Comparison of ENCODE assay signal across 14 mouse cellular contexts in genomic region chr7:133839546-133839945, GRCm38 (mm10). TPM values are rescaled to one million over a fixed set of nuclear protein-coding genes. Genes with fewer than 3 reads are reported as not detected.
A peak's percentile ranks its signal among the peaks of the same experiment; 100 is the strongest.
DNase-seq lines count a peak whose midpoint lies in the region; ATAC-seq and TF ChIP-seq lines count a peak whose summit lies in the region.
"Had no signal": no experiment of that assay in that cellular context is flagged by ENCODE, and none has a peak within 500 bp of the region (broad histone marks: within the 10 kb centered on the region; RNA-seq: fewer than 3 reads in every experiment).

No protein-coding gene starts in this region.

- H3K36me3 ChIP-seq in lung, embryonic 14.5 days (ENCODE audit: insufficient read depth), result no peaks in the 10 kb centered on the region
- H3K36me3 ChIP-seq: embryonic facial prominence, embryonic 15.5 days; G1E; kidney, embryonic 15.5 days had no signal

- no peak overlapping the region for H3K27ac ChIP-seq in lung, embryonic 14.5 days (ENCODE audit: low read depth)
- H3K27ac ChIP-seq: embryonic facial prominence, embryonic 15.5 days; kidney, embryonic 15.5 days had no signal

- peak; percentile 69 to 70 for DNase-seq in cerebellum, postnatal 10 days
- no peak for DNase-seq in cerebellum, postnatal 4 days (ENCODE audit: low spot score in 2 of 2)
- peak; percentile 34 for DNase-seq in lung, embryonic 14.5 days
- DNase-seq in lung, postnatal 36 days, result no peak
- DNase-seq in layer of hippocampus, adult 9-11 months, result peak; percentile 79
- DNase-seq in right cerebral cortex, postnatal 25 days, result peak; percentile 35
- DNase-seq in thymus, postnatal 25 days, result no peak
- DNase-seq in adrenal gland, postnatal 25 days, result no peak
- DNase-seq: gastrocnemius, postnatal 25 days; heart, postnatal 14 days; spleen, adult 18-20 months had no signal

- no peak overlapping the region for H3K9ac ChIP-seq in lung, embryonic 14.5 days
- H3K9ac ChIP-seq: embryonic facial prominence, embryonic 15.5 days; kidney, embryonic 15.5 days had no signal

- no peak overlapping the region for H3K4me2 ChIP-seq in lung, embryonic 14.5 days
- H3K4me2 ChIP-seq: embryonic facial prominence, embryonic 15.5 days; kidney, embryonic 15.5 days had no signal

- no peak overlapping the region for H3K4me3 ChIP-seq in lung, embryonic 14.5 days (ENCODE audit: low read depth, low read length)
- H3K4me3 ChIP-seq: embryonic facial prominence, embryonic 15.5 days; kidney, embryonic 15.5 days had no signal

- 63% methylated on average over 4 of the region's 4 CpGs for WGBS in lung, embryonic 14.5 days

- no peaks in the 10 kb centered on the region for H3K9me3 ChIP-seq in lung, embryonic 14.5 days (ENCODE audit: low read depth, low read length)
- H3K9me3 ChIP-seq: embryonic facial prominence, embryonic 15.5 days; G1E; kidney, embryonic 15.5 days had no signal

- 0 out of 2 replicates have a peak, but pooled peaks cover 2% of the 10 kb centered on the region for H3K4me1 ChIP-seq in lung, embryonic 14.5 days (ENCODE audit: insufficient read depth)
- H3K4me1 ChIP-seq: embryonic facial prominence, embryonic 15.5 days; kidney, embryonic 15.5 days had no signal

- peak; percentile 27 for TF ChIP-seq CTCF in lung, embryonic 14.5 days (IDR thresholded peaks at IDR 0.05; ENCODE audit: low read depth)

- H3K27me3 ChIP-seq in lung, embryonic 14.5 days (ENCODE audit: insufficient read depth, low read length), result no peaks in the 10 kb centered on the region
- H3K27me3 ChIP-seq: embryonic facial prominence, embryonic 15.5 days; kidney, embryonic 15.5 days had no signal

- no peak; the same call in 1 of the 2 replicates for ATAC-seq in lung, embryonic 14.5 days (ENCODE audit: insufficient read depth)

RNA-seq across cellular contexts. Expression of gene Dhx32, which starts 57.0 kb away (rescaled TPM):
- 22.6 and 24.5 TPM in 2 replicates for polyA plus RNA-seq in lung, embryonic 14.5 days (2014; fragmentation: Nextera tagmentation; extraction: Ambion mirVana)
- total RNA-seq in adrenal gland, postnatal 25 days (2021), result 63.6 and 77.9 TPM in 2 replicates

Comparison
In these comparisons a context has a peak if more than half of its experiments do, and no peak if none do; other contexts are left out.
1. DNase-seq: peak in cerebellum, postnatal 10 days (2 of 2), lung, embryonic 14.5 days (single experiment), layer of hippocampus, adult 9-11 months (single experiment) and right cerebral cortex, postnatal 25 days (single experiment); none in cerebellum, postnatal 4 days (0 of 2), lung, postnatal 36 days (single experiment), thymus, postnatal 25 days (single experiment) and adrenal gland, postnatal 25 days (single experiment).